Mouse (Mus musculus) megakaryocyte, embryonic 14.5 days (primary cell): ENCODE results near the gene Bex1. TPM values are rescaled to one million over a fixed set of nuclear protein-coding genes. Genes with fewer than 3 reads are reported as not detected.
A peak's percentile ranks its signal among the peaks of the same experiment; 100 is the strongest.

Source experiments
- H3K27me3 ChIP-seq: replicated peaks from 2 replicates; pipeline ENCODE3; 2012; ENCODE audit warnings: inconsistent platforms
- H3K36me3 ChIP-seq: replicated peaks from 2 replicates; pipeline ENCODE3; 2012; ENCODE audit warnings: low read length, inconsistent platforms, mixed read lengths
- H3K4me1 ChIP-seq: 2 replicates; pipeline ENCODE4 v1.6.1; 2012; ENCODE audit warnings: inconsistent platforms
- H3K4me3 ChIP-seq: replicated peaks from 2 replicates; pipeline ENCODE3; 2012; ENCODE audit warnings: moderate library complexity, mild to moderate bottlenecking, inconsistent platforms
- H3K9me3 ChIP-seq: 2 replicates; pipeline ENCODE4 v1.6.1; 2012; ENCODE audit warnings: inconsistent platforms
- FLI1 ChIP-seq: IDR thresholded peaks from 2 replicates; pipeline ENCODE4 v1.6.1; 2012; ENCODE audit warnings: low read length, inconsistent platforms, mixed read lengths
- GATA1 ChIP-seq: IDR thresholded peaks from 3 replicates; pipeline ENCODE4 v1.6.1; 2012; ENCODE audit warnings: mixed read lengths, low read length, inconsistent platforms, borderline replicate concordance
- polyA plus RNA-seq: library from polyadenylated mRNA; stranded (reverse); fragments of >175 nt; gene quantifications from 2 replicates; pipeline ENCODE4 v1.2.3, GENCODE M21; 2012; ENCODE audit warnings: low replicate concordance; ENCODE audit not compliant: insufficient read depth

Gene Bex1
- polyA plus RNA-seq, 1 experiment: 12.7 TPM

DNA sequence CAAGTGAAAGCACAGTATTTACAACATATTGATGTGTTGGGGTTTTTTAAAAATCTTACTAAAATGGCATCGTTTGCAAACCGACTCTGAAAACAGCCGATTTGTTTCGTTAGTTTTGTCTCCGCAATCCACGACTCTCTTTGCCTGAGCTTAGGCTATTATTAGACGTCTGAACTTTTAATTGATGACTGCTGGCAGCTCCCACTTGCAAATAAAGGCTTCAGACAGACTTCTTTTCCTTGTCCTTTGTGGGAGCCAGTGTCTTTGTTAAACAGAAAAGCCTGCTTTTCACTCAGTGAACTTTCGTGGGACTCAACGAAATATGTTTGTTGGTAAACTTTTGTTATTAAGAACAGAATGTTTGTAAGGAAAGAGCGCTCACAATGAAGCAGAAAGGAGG is 42.5 kb downstream of the Bex1 start:
- Histone ChIP-seq H3K36me3 (peaks cover 3% of the 10 kb centered on the region), H3K4me3 (no peak overlapping the region), H3K27me3 (peaks cover 7% of the 10 kb centered on the region), H3K4me1 (0 out of 2 replicates have a peak, but pooled peaks cover 4% of the 10 kb centered on the region), H3K9me3 (no peaks in the 10 kb centered on the region)
- no peak for TF ChIP-seq FLI1
- TF ChIP-seq GATA1: no peak

DNA sequence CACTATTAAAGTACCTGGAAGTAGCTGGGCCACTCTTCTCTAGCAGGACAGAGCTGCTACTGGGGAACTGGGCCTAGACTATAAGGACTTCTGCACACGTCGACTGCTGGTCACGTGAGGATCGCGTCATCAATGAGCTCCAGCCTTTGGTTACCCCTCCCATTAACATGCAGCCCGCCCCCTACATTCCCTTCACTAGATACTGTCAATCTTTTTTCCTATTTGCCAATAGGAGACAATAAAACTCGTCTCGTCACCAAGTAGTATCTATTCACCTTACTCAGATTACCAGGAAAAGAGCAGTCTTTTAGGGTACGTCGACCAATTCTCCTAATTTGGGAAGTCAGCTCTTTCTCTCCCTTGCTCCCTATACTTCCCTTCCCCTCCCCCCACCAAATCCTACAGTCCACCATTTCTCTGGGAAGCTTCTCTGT is 43.2 kb downstream of the Bex1 start, which contains the start of gene Tceal8:
TSS of gene Tceal8 (minus strand) at position 225 of the 434 bp plus-strand sequence.
- peaks cover 3% of the 10 kb centered on the region for H3K36me3 ChIP-seq

DNA sequence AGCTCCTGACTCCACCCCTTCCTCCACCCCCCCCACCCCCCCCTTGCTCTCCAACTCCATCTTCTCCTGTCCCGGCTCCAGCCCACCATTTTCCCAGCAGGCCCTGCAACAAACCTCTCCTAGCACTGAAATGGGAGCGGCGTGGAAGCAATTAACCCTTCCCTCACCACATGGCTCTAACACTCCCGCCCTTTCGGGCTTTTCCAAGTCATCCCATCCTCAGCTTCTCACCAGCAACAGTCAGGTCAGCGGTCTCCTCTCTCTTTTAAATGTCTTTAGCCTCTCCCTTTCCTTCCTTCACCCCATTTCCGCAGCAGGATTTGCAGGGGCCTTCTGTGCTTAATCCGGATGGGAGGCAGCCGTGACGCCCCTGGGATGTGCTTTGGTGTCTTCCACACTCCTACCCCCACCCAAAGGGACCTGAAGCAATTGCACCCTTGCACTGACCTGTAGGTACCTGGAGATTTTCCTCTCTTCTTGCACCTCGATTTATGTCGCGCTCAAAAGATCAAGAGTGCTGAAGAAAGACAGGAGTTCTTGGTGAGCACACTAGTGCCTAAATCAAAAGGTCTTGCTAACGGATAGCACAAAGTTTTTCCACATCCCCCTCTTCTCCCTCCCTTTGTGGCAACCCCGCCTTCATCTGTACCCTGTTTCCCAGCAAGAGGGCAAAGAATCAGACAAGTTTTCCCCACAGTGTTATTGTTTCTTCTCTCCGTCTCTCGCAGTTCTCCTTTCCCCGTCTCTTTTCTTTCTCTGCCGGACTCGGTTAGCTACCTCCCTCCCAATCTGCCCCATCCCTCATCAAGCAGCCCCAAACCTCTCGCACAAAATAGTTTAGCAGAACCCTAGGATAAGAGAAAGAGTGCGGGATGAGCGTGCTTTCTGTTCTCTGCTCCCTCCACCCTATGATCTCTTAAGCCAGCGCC is 43.9 kb downstream of the Bex1 start:
- peak overlapping the region; percentile 91 for H3K4me3 ChIP-seq
- 0 out of 2 replicates have a peak, but pooled peaks cover 4% of the 10 kb centered on the region for H3K4me1 ChIP-seq
- no peak for TF ChIP-seq FLI1
- H3K36me3 ChIP-seq: peaks cover 3% of the 10 kb centered on the region
- H3K9me3 ChIP-seq: no peaks in the 10 kb centered on the region
- peaks cover 7% of the 10 kb centered on the region for H3K27me3 ChIP-seq

More for the DNA sequence above, 43.2 kb downstream of the Bex1 start, which contains the start of gene Tceal8:
- H3K9me3 ChIP-seq: no peaks in the 10 kb centered on the region
- H3K4me3 ChIP-seq: peak within 1 kb of the TSS; percentile 91
- 0 out of 2 replicates have a peak, but pooled peaks cover 4% of the 10 kb centered on the region for H3K4me1 ChIP-seq
- TF ChIP-seq GATA1 (no peak), FLI1 (no peak)
- peaks cover 7% of the 10 kb centered on the region for H3K27me3 ChIP-seq

DNA sequence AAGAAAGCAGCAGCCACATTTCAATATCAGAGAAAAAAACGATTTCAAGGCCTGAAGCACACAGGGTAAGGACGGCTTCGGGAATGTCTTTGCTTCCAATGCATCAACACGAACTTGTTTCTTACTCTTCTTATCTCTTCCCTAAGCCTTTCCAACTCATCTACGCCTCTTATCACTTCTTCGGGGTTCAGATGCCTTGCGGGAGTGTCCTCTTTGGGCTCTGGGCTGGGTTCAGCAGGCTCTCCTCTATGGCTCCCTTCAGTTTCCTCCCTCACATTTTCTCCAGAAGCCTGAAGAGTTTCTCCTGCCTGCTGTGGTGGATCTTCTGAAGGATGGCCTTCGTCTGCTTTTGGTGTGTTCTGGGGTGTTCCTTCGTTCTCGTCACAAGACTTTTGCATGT is 44.7 kb downstream of the Bex1 start:
- no peaks in the 10 kb centered on the region for H3K9me3 ChIP-seq
- no peak for TF ChIP-seq GATA1
- TF ChIP-seq FLI1: no peak
- no peak overlapping the region for H3K4me3 ChIP-seq
- 0 out of 2 replicates have a peak, but pooled peaks cover 4% of the 10 kb centered on the region for H3K4me1 ChIP-seq
- H3K36me3 ChIP-seq: peaks cover 3% of the 10 kb centered on the region
- peaks cover 8% of the 10 kb centered on the region for H3K27me3 ChIP-seq

Other genes with a start within 250 kb of the Bex1 start
- 3.4 TPM in 1 of 2 replicates, not detected in the other for gene Arxes2, start 221.7 kb downstream of the Bex1 start, polyA plus RNA-seq
- 0.81 TPM in 1 of 2 replicates, not detected in the other for gene Arxes1, start 182.1 kb downstream of the Bex1 start, polyA plus RNA-seq
- gene Bex2, start 147.3 kb downstream of the Bex1 start, polyA plus RNA-seq: 1.1 TPM in 1 of 2 replicates, not detected in the other
- gene Nxf3, start 130.3 kb downstream of the Bex1 start, polyA plus RNA-seq: not detected in 2 replicates
- 9.5 TPM in 1 of 2 replicates, not detected in the other for gene Bex4, start 76.5 kb downstream of the Bex1 start, polyA plus RNA-seq
- 25.8 TPM in 1 of 2 replicates, not detected in the other for gene Tceal8, start 43.2 kb downstream of the Bex1 start, polyA plus RNA-seq
- 0.58 and 2.3 TPM in 2 replicates for gene Tceal5, start 11.6 kb downstream of the Bex1 start, polyA plus RNA-seq
- not detected in 2 replicates for gene Tceal7, start 734 bp downstream of the Bex1 start, polyA plus RNA-seq
- gene Tceal9, start 29.6 kb upstream of the Bex1 start, polyA plus RNA-seq: 4.2 and 79.7 TPM in 2 replicates
- gene Bex3, start 54.7 kb upstream of the Bex1 start, polyA plus RNA-seq: 46.6 and 242 TPM in 2 replicates